Mouse (Mus musculus) c-Kit-positive CD71-positive TER-119-negative erythroid progenitor cells, embryonic 14.5 days (primary cell): Measurements from ENCODE around the gene Nrap.

Experiments
- DNase-seq: peaks from one replicate; pipeline ENCODE4 v3.0.0-alpha.2; 2013; ENCODE audit warnings: low read depth

Gene Nrap

GRCm38 (mm10) chr19:56316531-56316930 is 73.3 kb downstream of the Nrap start:
- no peak for DNase-seq

- no peak for DNase-seq
Measured at GRCm38 (mm10) chr19:56300835-56301234, 89.0 kb downstream of the Nrap start.

- no peak for DNase-seq
Measured at GRCm38 (mm10) chr19:56297264-56297663, 92.6 kb downstream of the Nrap start.

GRCm38 (mm10) chr19:56296668-56297067 is 93.2 kb downstream of the Nrap start:
- DNase-seq: no peak

GRCm38 (mm10) chr19:56294654-56295399 is 95.0 kb downstream of the Nrap start:
- no peak for DNase-seq

- no peak for DNase-seq
Measured at GRCm38 (mm10) chr19:56292335-56292734, 97.5 kb downstream of the Nrap start.

GRCm38 (mm10) chr19:56291898-56292297 is 97.9 kb downstream of the Nrap start:
- DNase-seq: no peak

- no peak for DNase-seq
Measured at GRCm38 (mm10) chr19:56289642-56290041, 100.2 kb downstream of the Nrap start.

- no peak for DNase-seq
Measured at GRCm38 (mm10) chr19:56288436-56288835, 101.4 kb downstream of the Nrap start.

- DNase-seq: no peak
Measured at GRCm38 (mm10) chr19:56287580-56288367, 102.1 kb downstream of the Nrap start.

- DNase-seq: no peak
Measured at GRCm38 (mm10) chr19:56286866-56287265, 103.0 kb downstream of the Nrap start, which contains the start of gene Habp2. Habp2 (plus strand) TSS chr19:56287137.

- DNase-seq: no peak
Measured at GRCm38 (mm10) chr19:56285222-56285621, 104.6 kb downstream of the Nrap start.

- no peak for DNase-seq
Measured at GRCm38 (mm10) chr19:56278366-56278765, 111.5 kb downstream of the Nrap start.

- no peak for DNase-seq
Measured at GRCm38 (mm10) chr19:56277951-56278350, 111.9 kb downstream of the Nrap start.

- DNase-seq: no peak
Measured at GRCm38 (mm10) chr19:56277140-56277804, 112.6 kb downstream of the Nrap start.

- no peak for DNase-seq
Measured at GRCm38 (mm10) chr19:56272081-56272480, 117.8 kb downstream of the Nrap start.
